Mouse (Mus musculus): Measurements from ENCODE around the gene Tas2r143.

Gene Tas2r143

DNA sequence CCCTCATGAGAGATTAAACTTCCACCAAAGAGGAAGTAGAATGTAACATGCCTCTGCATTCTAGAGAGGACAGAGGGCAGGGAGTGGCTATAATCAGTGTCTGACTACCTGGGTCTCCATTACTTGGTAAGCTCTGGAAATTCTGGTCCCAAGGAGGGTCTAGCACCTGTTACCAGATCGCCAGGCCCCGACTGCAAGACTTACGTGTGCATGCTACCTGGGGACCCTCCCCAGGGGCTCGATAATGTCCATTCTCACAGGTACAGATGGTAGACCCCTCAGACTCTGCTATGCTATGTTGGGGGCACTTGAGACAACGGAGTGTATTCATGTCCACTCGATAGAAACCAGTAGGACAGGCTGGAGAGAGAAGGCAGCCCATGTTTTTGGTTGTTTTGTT, 34.8 kb upstream of the Tas2r143 start:
- DNase-seq (ENCODE audit: low spot score): no peak

DNA sequence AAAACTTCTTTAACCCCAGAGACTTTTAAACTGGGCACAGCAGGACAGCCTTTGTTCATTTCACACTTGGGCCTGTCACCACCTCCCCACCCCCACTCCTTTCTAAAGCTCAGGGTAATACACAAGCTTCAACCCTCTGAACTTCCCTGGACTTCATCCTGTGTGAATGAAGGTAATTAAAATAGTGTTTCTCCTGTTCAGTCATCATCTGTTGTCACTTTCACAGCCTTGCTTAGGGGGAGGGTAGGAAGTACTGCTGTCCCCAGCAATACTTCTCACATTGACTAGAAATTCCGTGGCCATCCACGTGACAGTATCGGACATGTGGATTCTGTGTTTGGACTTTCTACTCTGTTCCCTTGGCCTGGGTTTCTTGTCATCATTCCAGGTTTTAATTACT, 30.2 kb upstream of the Tas2r143 start:
- no peak for DNase-seq (ENCODE audit: low spot score)

DNA sequence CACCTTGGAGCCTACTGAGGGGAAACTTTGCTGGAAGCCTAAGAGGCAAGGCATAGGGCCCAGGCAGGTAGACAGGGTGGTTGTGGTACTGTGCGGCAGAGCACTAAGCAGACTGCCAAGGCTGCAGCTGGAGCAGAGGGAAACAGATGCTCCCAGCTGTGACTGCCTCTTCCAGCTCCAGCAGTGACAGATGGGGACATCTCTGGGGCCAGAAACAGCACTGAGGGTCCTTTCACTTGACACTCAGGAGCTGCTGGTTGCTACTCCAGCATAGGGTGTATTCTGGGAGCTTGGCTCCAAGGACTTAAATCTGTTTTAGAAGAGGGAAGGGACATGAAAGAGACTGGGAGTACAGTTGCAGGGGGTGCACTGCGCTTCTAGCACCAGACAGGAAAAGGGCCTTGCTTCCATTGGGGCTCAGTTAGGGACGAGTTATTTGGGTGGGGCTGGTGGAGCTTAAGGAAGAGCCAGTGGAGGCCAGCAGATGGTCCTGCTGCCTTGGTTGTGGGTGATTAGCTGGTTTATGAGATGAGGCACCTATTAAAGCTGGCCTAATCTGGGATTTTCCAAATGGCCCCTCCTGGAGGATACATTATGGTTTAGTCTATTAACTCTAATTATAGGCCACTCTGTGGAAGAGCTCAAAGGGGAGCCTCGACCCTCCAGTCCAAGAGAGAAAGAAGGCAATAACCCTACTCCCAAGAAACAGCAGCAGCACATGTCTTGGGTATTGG, 29.2 kb upstream of the Tas2r143 start:
- DNase-seq (ENCODE audit: low spot score): no peak

DNA sequence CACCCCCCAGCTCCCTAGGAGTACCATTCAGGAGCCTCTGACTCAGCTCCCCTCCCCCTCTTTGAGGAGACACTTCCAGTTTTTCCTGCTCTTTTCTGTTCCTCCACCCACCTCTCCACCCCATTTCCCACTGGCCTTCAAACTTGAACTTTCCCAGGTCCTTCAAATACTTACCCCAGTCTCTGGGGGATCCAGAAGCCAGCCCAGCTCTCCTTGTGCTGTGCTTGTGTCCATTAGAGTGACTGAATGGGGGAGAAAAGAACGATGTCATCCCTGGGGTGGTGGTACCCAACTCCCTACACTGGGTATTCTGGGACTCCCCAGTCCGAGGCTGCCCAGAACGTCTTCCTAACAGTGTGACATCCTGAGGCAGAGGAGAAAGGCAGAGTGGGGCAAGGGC, 28.0 kb upstream of the Tas2r143 start:
- no peak for DNase-seq (ENCODE audit: low spot score)

DNA sequence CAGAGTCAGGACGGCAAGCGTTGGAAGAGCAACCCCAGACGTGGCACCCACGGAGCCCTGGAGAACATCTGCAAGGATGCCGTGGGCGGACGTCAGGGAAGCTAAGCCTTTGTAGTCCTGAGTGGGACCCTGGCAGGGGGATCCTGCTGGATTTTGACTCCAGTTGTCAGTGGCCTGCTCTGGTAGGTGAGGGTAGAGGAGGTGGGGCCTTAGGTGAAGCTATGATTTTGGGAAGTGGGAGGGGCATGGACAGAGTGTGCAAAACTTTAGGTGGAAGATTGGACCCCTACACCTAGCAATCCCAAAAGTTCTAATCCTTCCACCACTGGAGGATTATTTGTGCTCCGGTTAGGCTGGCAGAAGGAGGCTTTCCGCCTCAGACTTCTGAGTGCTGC, 27.6 kb upstream of the Tas2r143 start:
- no peak for DNase-seq (ENCODE audit: low spot score)

DNA sequence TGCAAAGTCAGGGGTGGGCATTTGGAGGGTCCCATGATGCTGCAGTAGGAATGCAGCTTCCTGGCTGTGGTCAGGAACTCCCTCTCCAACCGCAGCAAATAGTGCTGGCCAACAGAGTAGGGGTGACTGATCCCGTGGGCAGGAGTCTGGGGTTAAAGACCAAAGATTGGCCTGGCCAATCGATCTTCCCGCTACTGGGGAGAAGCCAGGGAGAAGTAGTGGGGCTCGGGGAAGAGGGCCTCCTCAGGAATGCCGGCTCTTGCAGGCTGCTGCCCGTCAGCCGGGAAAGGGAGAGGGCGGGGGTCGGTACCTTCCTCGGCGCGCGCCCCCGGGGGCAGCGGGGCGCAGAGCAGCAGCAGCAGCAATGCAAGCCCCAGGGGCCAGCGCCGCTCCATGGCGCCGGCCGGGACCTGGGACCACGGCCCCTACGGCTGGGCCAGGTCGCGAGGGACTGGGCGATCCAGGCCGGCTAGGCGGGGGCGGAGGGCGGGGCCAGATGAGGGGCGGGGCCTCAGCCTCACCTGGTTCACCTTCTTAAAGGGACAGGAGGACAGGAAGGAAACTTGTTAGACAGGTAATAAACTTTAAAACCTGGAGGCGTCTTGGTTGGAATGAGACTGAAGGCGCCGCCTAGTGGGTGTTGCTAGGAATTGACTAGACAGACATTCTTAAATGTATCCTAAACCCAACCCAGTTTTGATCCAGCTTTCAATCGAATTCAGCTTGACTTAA, 27.1 kb upstream of the Tas2r143 start, which contains the start of gene Epha1:
TSS of gene Epha1 (minus strand) at position 453 of the 732 bp plus-strand sequence.
- peak; percentile 72 for DNase-seq (ENCODE audit: low spot score)

DNA sequence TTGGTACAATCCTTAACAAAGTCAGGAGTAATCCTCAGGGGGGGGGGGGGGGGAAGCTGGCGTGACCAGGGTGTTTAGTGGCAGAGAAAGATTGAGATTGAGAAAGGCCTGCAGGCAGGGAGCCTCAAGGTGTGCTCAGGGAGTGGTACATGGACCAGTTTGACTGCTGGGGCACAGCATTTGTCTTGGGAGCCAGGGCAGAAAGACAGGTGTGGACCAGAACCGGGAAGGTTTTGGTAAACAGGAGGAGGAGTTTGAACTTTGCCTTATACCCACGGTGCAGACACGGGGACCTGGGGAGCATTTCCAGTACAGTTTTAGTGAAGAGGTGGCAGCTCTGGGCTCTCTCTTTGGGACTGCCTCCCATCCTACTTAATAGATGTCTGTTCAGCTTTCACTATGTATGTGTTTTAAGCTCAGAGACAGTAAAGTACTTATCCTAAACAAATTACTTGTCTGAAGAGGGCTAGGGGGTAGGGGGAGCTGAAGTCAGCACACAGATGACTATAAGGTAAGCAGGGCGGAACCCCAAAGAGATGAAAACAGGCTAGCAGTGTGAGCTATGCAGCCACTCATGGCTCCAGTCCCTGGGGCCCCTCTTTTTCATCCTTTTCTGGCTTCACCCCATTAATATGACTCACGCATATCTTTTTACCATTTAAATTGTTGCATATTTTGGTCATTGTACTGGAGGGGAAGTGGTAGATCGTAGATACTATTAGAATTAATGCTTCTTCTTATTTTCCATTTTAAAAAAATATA, 26.2 kb upstream of the Tas2r143 start:
- DNase-seq (ENCODE audit: low spot score): no peak

DNA sequence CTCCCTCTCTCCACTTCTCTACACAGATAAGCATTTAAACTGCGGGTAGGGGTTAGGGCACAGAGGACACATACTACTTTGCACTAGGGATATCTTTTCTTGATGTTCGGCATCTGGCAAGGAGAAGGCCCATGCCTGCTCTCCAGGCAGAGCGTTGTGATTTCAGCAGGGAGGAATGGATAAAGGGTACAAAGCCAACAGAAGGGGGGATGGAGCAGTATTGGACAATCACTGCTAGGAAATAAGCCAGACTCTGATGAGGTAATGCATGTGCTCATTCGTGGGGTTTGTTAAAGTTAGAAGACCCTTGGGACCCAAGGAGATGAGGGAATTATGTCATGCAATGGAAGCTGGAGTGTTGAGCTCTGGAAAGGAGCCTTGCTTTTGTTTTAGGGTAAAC, 25.3 kb upstream of the Tas2r143 start:
- DNase-seq (ENCODE audit: low spot score): no peak

DNA sequence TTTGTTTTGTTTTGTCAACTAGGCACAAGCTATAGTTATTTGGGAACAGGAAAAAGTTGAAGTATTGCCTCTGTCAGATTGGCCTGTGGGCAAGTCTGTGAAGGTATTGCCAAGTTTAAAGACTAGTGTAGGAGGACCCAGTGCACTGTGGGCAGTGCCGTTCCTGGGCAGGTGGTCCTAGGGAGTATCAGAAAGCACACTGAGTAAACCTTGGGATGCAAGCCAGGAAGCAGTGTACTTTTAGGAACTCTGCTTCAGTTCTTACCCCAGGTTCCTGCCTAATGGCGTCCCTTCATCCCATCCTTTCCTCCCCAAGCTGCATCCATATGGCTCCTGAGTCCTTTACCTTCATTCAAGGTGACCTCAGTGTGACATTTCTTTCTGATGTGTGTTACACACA, 24.9 kb upstream of the Tas2r143 start:
- no peak for DNase-seq (ENCODE audit: low spot score)

DNA sequence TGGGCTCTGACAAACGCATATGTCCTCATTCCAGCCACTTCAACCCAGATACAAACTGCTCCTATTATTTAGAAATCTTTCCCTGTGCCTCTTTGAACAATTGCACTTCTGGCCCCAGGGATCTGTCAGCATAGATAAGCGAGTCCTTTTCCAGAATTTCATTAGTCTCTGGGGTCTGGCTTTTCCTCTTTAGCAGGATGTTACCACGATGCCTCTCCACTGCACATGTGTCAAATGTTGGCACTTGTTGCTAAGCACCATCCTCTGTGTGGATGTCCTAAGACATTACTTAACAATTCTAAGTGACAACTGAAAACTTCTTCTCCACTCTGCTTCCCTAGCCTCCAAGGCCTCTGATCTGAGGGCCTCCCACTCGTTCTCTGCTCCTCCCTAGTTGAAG, 24.0 kb upstream of the Tas2r143 start:
- no peak for DNase-seq (ENCODE audit: low spot score)

DNA sequence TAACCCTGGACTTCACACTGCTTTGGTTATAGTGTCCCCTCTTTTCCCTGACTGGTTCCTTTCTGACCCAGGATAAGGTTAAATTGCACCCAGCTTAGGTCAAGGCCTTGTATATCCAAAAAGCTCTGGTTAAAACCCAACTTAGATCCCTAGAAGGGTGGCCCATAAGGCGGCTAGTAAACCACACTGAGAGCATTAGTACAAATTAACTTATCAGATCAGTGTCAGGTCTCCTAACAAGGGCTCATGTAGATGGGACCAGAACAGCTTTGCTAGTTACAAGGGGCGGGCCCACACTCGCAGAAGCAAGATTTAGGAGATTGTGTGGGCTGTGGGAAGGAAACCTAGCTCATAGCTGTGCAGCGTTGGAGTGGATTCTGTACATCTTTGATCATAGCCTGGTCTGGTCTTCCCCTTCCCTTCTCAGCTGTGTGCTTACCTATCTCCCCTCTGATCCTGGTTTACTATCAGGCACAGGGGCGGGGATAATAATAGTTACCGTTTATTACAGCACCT, 23.5 kb upstream of the Tas2r143 start:
- no peak for DNase-seq (ENCODE audit: low spot score)

DNA sequence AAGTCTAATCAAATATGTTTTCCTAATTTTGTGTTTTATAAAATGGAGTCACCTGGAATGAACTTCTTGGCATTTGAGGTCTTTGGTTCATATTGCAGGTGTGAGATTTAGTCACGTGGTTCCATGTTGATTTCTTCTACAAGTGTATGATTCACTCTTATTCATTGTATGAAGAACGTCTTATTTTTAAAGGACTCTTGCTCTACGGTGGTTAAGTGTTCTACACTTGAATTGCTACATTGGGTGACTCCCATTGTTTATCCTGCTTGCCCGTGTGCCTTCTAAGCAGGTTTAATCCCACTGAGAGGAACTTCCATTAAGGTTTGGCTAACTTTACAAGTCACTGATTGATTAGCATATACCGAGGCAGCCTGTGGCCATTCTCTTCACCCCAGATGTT, 22.8 kb upstream of the Tas2r143 start:
- no peak for DNase-seq (ENCODE audit: low spot score)

DNA sequence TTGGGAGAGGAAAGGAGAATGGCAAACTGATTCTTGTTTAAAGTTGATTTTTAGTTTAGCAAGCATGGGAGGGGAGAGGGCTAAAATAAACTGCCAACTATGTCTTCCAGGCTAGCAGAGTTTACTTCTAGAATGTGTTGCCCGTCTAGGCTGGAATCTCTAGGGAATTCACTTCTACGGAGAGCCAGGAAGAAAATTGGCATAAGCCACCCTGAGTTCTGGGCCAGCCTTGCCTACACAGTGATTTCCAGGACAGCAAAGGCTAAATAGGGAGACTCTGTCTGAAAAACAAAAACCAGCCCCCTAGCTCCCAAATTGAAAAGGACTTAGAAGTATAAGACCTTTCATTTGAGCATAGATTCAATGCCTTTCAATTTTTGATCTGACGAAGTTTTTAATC, 20.5 kb upstream of the Tas2r143 start:
- DNase-seq (ENCODE audit: low spot score): no peak

DNA sequence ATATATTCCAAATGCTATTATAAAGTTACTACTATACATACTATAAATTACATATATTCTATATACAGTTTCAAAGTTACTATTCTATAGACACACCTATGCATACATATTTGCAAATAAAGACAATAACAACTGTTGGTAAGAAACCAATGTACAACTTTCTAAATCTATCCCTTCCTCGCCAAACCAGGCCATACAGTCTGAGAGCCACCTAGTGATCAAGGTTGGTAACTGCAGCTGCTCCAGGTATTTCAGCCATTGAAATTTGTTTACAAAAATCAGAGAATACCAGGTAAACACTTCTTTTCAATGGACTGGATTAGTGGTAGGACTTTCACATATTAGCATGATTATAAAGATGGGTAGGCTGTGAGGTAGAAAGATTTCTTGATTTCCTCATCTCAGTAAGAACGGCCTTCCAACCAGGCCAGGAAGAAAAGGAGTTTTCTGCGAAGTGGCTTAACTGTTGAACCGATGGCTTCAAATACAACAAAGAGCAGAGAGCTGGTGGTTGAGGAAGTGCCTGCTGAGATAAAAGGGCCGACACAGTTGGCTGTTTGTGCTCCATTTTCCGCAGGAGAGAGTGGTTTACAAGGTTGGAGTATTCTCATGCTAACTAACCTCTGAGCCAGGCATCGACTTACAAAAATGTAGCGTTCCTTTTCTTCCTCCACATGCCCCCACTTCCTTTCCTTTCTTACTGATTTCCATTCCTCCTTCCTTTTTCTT, 19.5 kb upstream of the Tas2r143 start:
- no peak for DNase-seq (ENCODE audit: low spot score)

DNA sequence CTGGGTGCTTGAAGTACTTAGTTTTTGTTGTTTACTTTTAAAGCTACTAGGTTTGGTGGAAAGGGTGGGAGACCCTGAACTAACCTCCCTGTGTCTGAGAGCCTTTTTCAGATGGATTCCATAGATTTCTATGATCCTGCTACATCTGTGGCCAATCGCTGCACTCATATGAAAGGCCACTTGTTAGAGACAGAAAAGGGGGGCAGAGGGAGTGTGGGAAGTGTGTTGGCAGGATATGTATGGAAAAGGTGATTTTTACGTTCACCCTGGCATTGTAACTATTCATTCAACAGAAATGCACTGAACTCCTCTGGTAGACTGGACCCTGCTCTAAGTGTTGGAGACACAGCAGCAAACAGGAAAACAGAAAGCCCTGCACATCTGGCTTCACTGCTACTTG, 18.8 kb upstream of the Tas2r143 start:
- DNase-seq (ENCODE audit: low spot score): no peak

DNA sequence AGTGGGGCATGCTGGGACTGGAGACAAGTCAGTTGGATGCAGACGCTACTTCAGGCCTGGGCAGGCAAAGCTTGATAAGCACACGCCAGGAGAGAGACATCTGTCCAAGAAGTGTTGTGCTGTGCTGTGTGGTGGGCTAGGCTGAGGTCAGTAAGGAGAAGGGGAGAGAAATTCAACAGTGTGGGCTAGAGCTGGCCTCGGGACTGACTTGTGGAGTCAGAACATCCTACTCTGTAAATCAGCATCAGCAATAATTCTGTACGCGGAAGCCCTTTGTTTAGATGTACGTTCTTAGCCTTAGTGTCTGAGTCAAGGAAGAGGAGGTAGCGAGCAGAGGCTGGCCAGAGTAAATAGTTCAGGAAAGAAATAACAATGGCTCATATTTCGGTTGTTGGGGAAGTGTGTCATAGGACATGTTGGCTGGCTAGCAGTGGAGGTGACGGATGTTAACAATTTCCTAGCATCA, 18.1 kb upstream of the Tas2r143 start:
- DNase-seq (ENCODE audit: low spot score): no peak

DNA sequence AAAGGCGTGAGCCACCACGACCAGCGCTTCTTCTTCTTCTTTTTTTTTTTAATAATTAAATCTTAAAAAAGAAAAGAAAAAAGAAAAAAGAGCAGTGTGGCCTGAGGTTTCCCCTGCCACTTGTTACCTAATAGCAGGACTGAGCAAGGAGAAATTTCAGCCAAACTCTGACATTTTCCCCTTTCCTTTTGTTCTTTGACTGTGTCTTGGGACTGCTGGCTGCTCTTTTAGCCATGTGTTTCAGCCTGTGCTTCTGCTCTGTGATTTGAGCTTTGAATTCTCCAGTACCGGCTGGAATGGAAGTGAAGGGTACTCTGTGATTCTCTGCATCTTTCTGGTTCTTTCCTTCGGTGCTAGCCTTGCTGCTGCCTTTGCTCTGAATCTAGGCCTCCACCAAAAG, 16.7 kb upstream of the Tas2r143 start:
- DNase-seq (ENCODE audit: low spot score): no peak

DNA sequence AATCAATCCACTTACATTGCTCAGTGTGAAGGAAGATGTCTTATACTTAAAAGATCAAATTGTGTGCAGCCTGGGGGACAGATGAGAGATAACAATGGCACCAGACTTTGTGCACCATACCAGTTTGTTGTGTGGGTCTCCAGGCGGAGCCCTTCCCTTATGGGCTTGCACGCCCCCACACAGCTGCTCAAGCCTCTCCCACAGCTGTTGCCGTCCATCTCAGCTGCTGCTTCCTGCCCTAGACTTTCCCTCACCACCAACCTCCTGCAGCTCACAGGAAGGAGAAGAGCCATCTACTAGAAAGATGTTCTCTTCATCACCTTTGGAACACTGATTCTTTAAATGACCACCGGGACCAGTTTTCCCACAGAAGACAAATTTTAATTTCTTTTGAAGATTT, 14.4 kb upstream of the Tas2r143 start:
- no peak for DNase-seq (ENCODE audit: low spot score)

DNA sequence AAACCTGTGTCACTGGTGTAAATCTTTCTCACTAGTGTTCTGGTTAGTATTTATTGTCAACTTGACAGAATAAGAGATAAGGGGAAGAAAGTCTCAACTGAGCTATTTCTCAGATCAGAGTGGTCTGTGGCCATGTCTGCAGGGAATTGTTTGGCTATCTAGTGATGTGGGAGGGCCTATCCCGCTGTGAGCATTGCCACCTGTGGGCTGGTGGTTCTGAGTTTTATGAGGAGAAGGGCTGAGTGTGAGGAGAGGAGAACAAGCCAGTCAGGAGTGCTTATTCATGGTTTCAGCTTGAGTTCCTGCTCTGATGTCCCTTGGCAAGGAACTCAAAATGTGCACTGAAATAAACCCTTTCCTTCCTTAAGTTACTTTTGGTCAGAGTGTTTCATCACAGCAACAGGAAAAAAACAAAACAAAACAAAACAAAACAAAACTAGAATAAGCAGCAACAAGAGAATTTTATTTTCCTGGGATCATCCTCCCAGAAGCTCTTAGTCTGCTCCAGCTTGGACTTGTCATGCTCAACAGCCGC, 8.2 kb upstream of the Tas2r143 start:
- DNase-seq (ENCODE audit: low spot score): no peak

DNA sequence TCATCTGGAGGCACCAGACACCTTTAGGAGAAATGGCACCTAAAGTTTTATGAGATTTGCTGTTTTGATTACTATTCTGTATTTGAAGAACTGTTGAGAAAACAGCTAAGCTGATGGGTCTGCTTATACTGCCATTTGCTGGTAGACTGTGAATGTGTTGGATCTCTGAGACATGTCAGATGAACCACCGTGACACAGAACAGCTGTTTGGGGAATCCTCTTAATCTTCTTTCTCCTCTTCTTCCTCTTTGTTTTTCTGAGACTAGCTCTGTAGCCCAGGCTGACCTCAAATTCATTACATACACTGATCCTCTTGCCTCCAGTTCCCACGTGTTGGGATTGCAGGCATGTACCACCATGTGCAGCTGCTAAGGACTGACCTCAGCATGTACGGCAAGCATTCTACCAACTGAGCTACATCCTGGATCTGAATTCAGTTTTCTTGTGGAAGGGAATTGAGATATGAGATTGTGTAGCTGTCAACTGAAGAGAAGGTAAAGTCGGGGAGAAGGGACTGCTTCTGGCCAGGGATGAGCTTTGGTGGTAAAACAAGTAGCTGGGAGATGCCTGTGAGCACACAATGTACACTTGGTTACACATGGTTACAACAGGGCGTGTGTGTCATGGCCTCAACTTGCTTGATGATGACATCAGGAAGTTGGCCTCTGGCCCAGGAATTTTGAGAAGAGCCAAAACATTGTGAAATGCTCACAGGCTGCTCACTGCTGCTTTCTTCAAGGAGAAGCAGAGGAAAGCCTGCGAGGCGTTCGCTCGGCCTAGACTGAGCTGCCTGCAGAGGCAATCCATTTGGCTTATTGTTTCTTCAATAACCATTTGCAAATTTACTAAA, 3.9 kb upstream of the Tas2r143 start:
- peak; percentile 86 for DNase-seq (ENCODE audit: low spot score)
